Mouse (Mus musculus): ENCODE measurements around the gene Echdc3. TPM values are rescaled to one million over a fixed set of nuclear protein-coding genes. Genes with fewer than 3 reads are reported as not detected.

Gene Echdc3
- polyA plus RNA-seq (2015; fragmentation: Nextera tagmentation; extraction: Ambion mirVana): 8.2 and 11.0 TPM in 2 replicates

DNA sequence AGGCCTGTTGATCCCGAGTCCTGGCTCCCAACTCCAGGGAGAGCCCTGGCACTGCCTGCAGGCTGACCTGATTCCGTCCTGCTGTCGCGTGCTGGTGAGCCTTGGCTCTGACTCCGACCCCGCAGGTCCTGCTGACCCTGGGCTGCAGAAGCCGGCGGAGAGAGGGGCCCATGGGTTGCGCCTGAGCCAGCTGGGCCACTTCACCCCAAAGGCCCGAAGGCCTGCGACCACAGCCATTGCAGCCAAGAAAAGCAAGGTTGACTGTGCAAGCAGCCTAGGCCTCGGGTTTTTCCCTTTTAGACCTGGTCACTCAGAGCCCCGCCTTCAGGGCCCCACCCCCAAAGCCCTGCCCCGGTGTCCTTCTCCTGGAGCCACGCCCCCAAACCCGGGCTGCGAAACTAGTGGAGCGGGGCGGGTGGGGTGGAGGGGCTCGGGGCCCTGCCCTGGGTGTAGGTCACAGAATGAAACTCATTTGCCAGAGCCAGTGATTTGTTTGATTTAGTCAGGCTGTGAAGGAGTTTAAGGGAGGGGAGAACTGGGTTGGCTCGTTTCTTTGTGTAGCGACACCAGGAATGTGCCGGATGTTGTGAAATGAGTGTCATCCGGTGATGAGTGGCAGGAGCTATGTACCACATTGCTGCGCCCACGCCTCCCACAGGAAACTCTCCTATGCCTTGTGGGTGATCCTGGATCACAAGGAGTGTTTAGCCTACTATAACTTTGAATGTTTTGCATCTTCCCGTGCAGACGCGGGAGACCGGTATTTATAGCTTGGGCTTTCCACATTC lies at the start of gene Echdc3:
Echdc3 (minus strand) TSS at position 310 of the 788 bp plus-strand sequence.

Other genes with a start within 250 kb of the Echdc3 start
- 51.3 and 52.4 TPM in 2 replicates for gene Proser2, start 82.8 kb downstream of the Echdc3 start, polyA plus RNA-seq (2015; fragmentation: Nextera tagmentation; extraction: Ambion mirVana)
- gene Usp6nl, start 109.6 kb upstream of the Echdc3 start, polyA plus RNA-seq (2015; fragmentation: Nextera tagmentation; extraction: Ambion mirVana): 4.6 and 5.9 TPM in 2 replicates